Mouse (Mus musculus) regulatory T cell (primary cell): ENCODE measurements around the gene Prdx1.

ENCODE experiments used
- in situ Hi-C: fragments of 300-600 bp; cut with MboI, MseI; formaldehyde crosslinking; loops from one replicate; pipeline ENCODE4 v1.15.1; 2025; ENCODE audit warnings: high pct_unique_total_duplicates

Gene Prdx1

GRCm38 (mm10) chr4:116725444-116725843 lies 40.1 kb downstream of the Prdx1 start:
- in situ Hi-C loops = no loop called here

GRCm38 (mm10) chr4:116727401-116727800 lies 42.1 kb downstream of the Prdx1 start:
- in situ Hi-C loops = no loop called here

- in situ Hi-C loops = no loop called here
Measured at GRCm38 (mm10) chr4:116729532-116729931, 44.2 kb downstream of the Prdx1 start.

- in situ Hi-C loops = no loop called here
Measured at GRCm38 (mm10) chr4:116731077-116731476, 45.7 kb downstream of the Prdx1 start.

- in situ Hi-C loops = no loop called here
Measured at GRCm38 (mm10) chr4:116732355-116732754, 47.0 kb downstream of the Prdx1 start.

GRCm38 (mm10) chr4:116734996-116735395 lies 49.7 kb downstream of the Prdx1 start:
- in situ Hi-C loops = no loop called here

- in situ Hi-C loops = no loop called here
Measured at GRCm38 (mm10) chr4:116738972-116739751, 53.8 kb downstream of the Prdx1 start.

GRCm38 (mm10) chr4:116749750-116750149 lies 64.4 kb downstream of the Prdx1 start:
- in situ Hi-C loops = no loop called here
